Mouse (Mus musculus): ENCODE results near the gene Steap3. TPM values are rescaled to one million over a fixed set of nuclear protein-coding genes. Genes with fewer than 3 reads are reported as not detected.

Steap3 gene
- polyA plus RNA-seq, 1 experiment: 67.0 TPM

GRCm38 (mm10) chr1:120174991-120175390 lies 97.5 kb downstream of the Steap3 start:
- no peak for TF ChIP-seq POLR2A (IDR thresholded peaks at IDR 0.05; ENCODE audit: borderline replicate concordance, extremely low read depth, low read depth, low read length)
- TF ChIP-seq CTCF (IDR thresholded peaks at IDR 0.05; ENCODE audit: insufficient read depth, low read length): no peak
- 75% methylated on average over 4 of the region's 4 CpGs for WGBS
- DNase-seq: no peak
- Histone ChIP-seq H3K4me3 (replicated peaks; ENCODE audit: extremely low read depth, low read depth, low read length) (no peak overlapping the region), H3K4me1 (ENCODE audit: control insufficient read depth, insufficient read depth, low read length) (no peaks in the 10 kb centered on the region; the same call in 1 of the 2 replicates)

GRCm38 (mm10) chr1:120171819-120172521 lies 100.5 kb downstream of the Steap3 start:
- H3K4me1 ChIP-seq (ENCODE audit: control insufficient read depth, insufficient read depth, low read length): no peaks in the 10 kb centered on the region; the same call in 1 of the 2 replicates
- no peak overlapping the region for H3K4me3 ChIP-seq (replicated peaks; ENCODE audit: extremely low read depth, low read depth, low read length)
- no peak for DNase-seq
- TF ChIP-seq POLR2A (IDR thresholded peaks at IDR 0.05; ENCODE audit: borderline replicate concordance, extremely low read depth, low read depth, low read length) (no peak), CTCF (IDR thresholded peaks at IDR 0.05; ENCODE audit: insufficient read depth, low read length) (peak; percentile 40; the same call in 1 of the 2 replicates)
- 54% methylated on average over 5 of the region's 5 CpGs for WGBS

- TF ChIP-seq CTCF (IDR thresholded peaks at IDR 0.05; ENCODE audit: insufficient read depth, low read length) (no peak), POLR2A (IDR thresholded peaks at IDR 0.05; ENCODE audit: borderline replicate concordance, extremely low read depth, low read depth, low read length) (no peak)
- Histone ChIP-seq H3K4me3 (replicated peaks; ENCODE audit: extremely low read depth, low read depth, low read length) (no peak overlapping the region), H3K4me1 (ENCODE audit: control insufficient read depth, insufficient read depth, low read length) (no peaks in the 10 kb centered on the region; the same call in 1 of the 2 replicates)
- DNase-seq: no peak
- WGBS: 81% methylated on average over 7 of the region's 7 CpGs
Measured at GRCm38 (mm10) chr1:120170307-120170706, 102.2 kb downstream of the Steap3 start.

GRCm38 (mm10) chr1:120168674-120169073 lies 103.8 kb downstream of the Steap3 start:
- 86% methylated on average over 7 of the region's 7 CpGs for WGBS
- TF ChIP-seq CTCF (IDR thresholded peaks at IDR 0.05; ENCODE audit: insufficient read depth, low read length) (no peak), POLR2A (IDR thresholded peaks at IDR 0.05; ENCODE audit: borderline replicate concordance, extremely low read depth, low read depth, low read length) (no peak)

GRCm38 (mm10) chr1:120168016-120168415 lies 104.5 kb downstream of the Steap3 start:
- DNase-seq: no peak
- WGBS: 41% methylated on average over 4 of the region's 4 CpGs
- TF ChIP-seq POLR2A (IDR thresholded peaks at IDR 0.05; ENCODE audit: borderline replicate concordance, extremely low read depth, low read depth, low read length) (no peak), CTCF (IDR thresholded peaks at IDR 0.05; ENCODE audit: insufficient read depth, low read length) (no peak)
- Histone ChIP-seq H3K4me3 (replicated peaks; ENCODE audit: extremely low read depth, low read depth, low read length) (no peak overlapping the region), H3K4me1 (ENCODE audit: control insufficient read depth, insufficient read depth, low read length) (no peaks in the 10 kb centered on the region; the same call in 1 of the 2 replicates)

More at GRCm38 (mm10) chr1:120168674-120169073, 103.8 kb downstream of the Steap3 start:
- no peak for DNase-seq
- H3K4me1 ChIP-seq (ENCODE audit: control insufficient read depth, insufficient read depth, low read length): no peaks in the 10 kb centered on the region; the same call in 1 of the 2 replicates
- no peak overlapping the region for H3K4me3 ChIP-seq (replicated peaks; ENCODE audit: extremely low read depth, low read depth, low read length)

GRCm38 (mm10) chr1:120162616-120163015 lies 109.9 kb downstream of the Steap3 start:
- no peak for TF ChIP-seq POLR2A (IDR thresholded peaks at IDR 0.05; ENCODE audit: borderline replicate concordance, extremely low read depth, low read depth, low read length)
- no peaks in the 10 kb centered on the region for H3K4me1 ChIP-seq (ENCODE audit: control insufficient read depth, insufficient read depth, low read length)
- WGBS: 52% methylated on average over 1 of the region's 1 CpGs
- DNase-seq: no peak
- H3K4me3 ChIP-seq (replicated peaks; ENCODE audit: extremely low read depth, low read depth, low read length): no peak overlapping the region

- H3K4me1 ChIP-seq (ENCODE audit: control insufficient read depth, insufficient read depth, low read length): no peaks in the 10 kb centered on the region
- no peak overlapping the region for H3K4me3 ChIP-seq (replicated peaks; ENCODE audit: extremely low read depth, low read depth, low read length)
- TF ChIP-seq POLR2A (IDR thresholded peaks at IDR 0.05; ENCODE audit: borderline replicate concordance, extremely low read depth, low read depth, low read length) (no peak), CTCF (IDR thresholded peaks at IDR 0.05; ENCODE audit: insufficient read depth, low read length) (no peak)
- 91% methylated on average over 5 of the region's 5 CpGs for WGBS
- DNase-seq: no peak
Measured at GRCm38 (mm10) chr1:120161502-120161901, 111.0 kb downstream of the Steap3 start.

GRCm38 (mm10) chr1:120158474-120159127 lies 113.9 kb downstream of the Steap3 start:
- WGBS: 76% methylated on average over 9 of the region's 9 CpGs
- no peak for DNase-seq
- H3K4me1 ChIP-seq (ENCODE audit: control insufficient read depth, insufficient read depth, low read length): no peaks in the 10 kb centered on the region
- no peak for TF ChIP-seq POLR2A (IDR thresholded peaks at IDR 0.05; ENCODE audit: borderline replicate concordance, extremely low read depth, low read depth, low read length)
- TF ChIP-seq CTCF (IDR thresholded peaks at IDR 0.05; ENCODE audit: insufficient read depth, low read length): no peak
- H3K4me3 ChIP-seq (replicated peaks; ENCODE audit: extremely low read depth, low read depth, low read length): no peak overlapping the region

- TF ChIP-seq POLR2A (IDR thresholded peaks at IDR 0.05; ENCODE audit: borderline replicate concordance, extremely low read depth, low read depth, low read length) (no peak), CTCF (IDR thresholded peaks at IDR 0.05; ENCODE audit: insufficient read depth, low read length) (peak; percentile 86)
- 18% methylated on average over 1 of the region's 1 CpGs for WGBS
- H3K4me1 ChIP-seq (ENCODE audit: control insufficient read depth, insufficient read depth, low read length): no peaks in the 10 kb centered on the region
- no peak overlapping the region for H3K4me3 ChIP-seq (replicated peaks; ENCODE audit: extremely low read depth, low read depth, low read length)
- DNase-seq: peak; percentile 17
Measured at GRCm38 (mm10) chr1:120155325-120155724, 117.2 kb downstream of the Steap3 start.

- Histone ChIP-seq H3K4me3 (replicated peaks; ENCODE audit: extremely low read depth, low read depth, low read length) (no peak overlapping the region), H3K4me1 (ENCODE audit: control insufficient read depth, insufficient read depth, low read length) (no peaks in the 10 kb centered on the region)
- TF ChIP-seq POLR2A (IDR thresholded peaks at IDR 0.05; ENCODE audit: borderline replicate concordance, extremely low read depth, low read depth, low read length) (no peak), CTCF (IDR thresholded peaks at IDR 0.05; ENCODE audit: insufficient read depth, low read length) (peak; percentile 57)
- DNase-seq: no peak
Measured at GRCm38 (mm10) chr1:120154232-120154631, 118.3 kb downstream of the Steap3 start.

Data from lung, adult 2 months (tissue).